33 mouse cellular contexts compared by ENCODE assay signal in genomic region chr17:48672749-48673148, GRCm38 (mm10).
"Had no signal": no experiment of that assay in that cellular context is flagged by ENCODE, and none has a peak within 500 bp of the region (broad histone marks: within the 10 kb centered on the region; RNA-seq: fewer than 3 reads in every experiment).

No protein-coding gene starts in this region.

- DNase-seq: heart, postnatal 10 days; heart, postnatal 14 days; heart, postnatal 36 days; heart, postnatal 4 days; kidney, adult 11 months; kidney, adult 18-20 months; kidney, adult 2 months; kidney, adult 8-10 months; kidney, adult 9 months; kidney, postnatal 10 days; kidney, postnatal 14 days; kidney, postnatal 25 days; kidney, postnatal 36 days; kidney, postnatal 4 days; layer of hippocampus, adult 9-11 months; layer of hippocampus, postnatal 36 days had no signal

- H3K4me3 ChIP-seq: heart, embryonic 12.5 days; heart, embryonic 13.5 days; heart, embryonic 15.5 days; hindbrain, embryonic 10.5 days; hindbrain, embryonic 12.5 days; intestine, embryonic 15.5 days; kidney, embryonic 15.5 days; layer of hippocampus, adult 2 months; left cerebral cortex, adult 2 months had no signal

- H3K27ac ChIP-seq: heart, embryonic 13.5 days; heart, embryonic 15.5 days; hindbrain, embryonic 10.5 days; hindbrain, embryonic 12.5 days; hindbrain, embryonic 14.5 days; hindbrain, postnatal 0 days; intestine, embryonic 15.5 days; kidney, embryonic 15.5 days; kidney, postnatal 0 days; layer of hippocampus, adult 2 months; left cerebral cortex, adult 2 months had no signal

- H3K9ac ChIP-seq: heart, embryonic 12.5 days; heart, embryonic 13.5 days; heart, embryonic 15.5 days; hindbrain, embryonic 12.5 days; hindbrain, embryonic 14.5 days; intestine, embryonic 15.5 days; kidney, embryonic 15.5 days had no signal

- H3K9me3 ChIP-seq: heart, embryonic 15.5 days; hindbrain, embryonic 12.5 days; intestine, embryonic 15.5 days; kidney, embryonic 15.5 days had no signal

- H3K36me3 ChIP-seq: heart, embryonic 12.5 days; heart, embryonic 13.5 days; heart, embryonic 15.5 days; hindbrain, embryonic 10.5 days; hindbrain, embryonic 12.5 days; intestine, embryonic 15.5 days; kidney, embryonic 15.5 days had no signal

- ATAC-seq: hindbrain, embryonic 16.5 days; hindbrain, postnatal 0 days; inflammation-experienced regulatory T-cells, adult 6 months; intestine, embryonic 15.5 days; intestine, embryonic 16.5 days; intestine, postnatal 0 days had no signal

- H3K4me1 ChIP-seq: heart, embryonic 12.5 days; heart, embryonic 13.5 days; heart, embryonic 15.5 days; hindbrain, embryonic 10.5 days; hindbrain, embryonic 12.5 days; intestine, embryonic 15.5 days; kidney, embryonic 15.5 days had no signal

- H3K27me3 ChIP-seq: heart, embryonic 12.5 days; heart, embryonic 13.5 days; heart, embryonic 15.5 days; hindbrain, embryonic 12.5 days; intestine, embryonic 15.5 days; kidney, embryonic 15.5 days had no signal

- H3K4me2 ChIP-seq: heart, embryonic 11.5 days; heart, embryonic 12.5 days; heart, embryonic 13.5 days; heart, embryonic 15.5 days; hindbrain, embryonic 12.5 days; hindbrain, embryonic 14.5 days; intestine, embryonic 15.5 days; kidney, embryonic 15.5 days had no signal
